Mouse (Mus musculus): ENCODE results near the gene Cyp2b13.
"Not testable (repeated sequence)": the region's sequence is repeated elsewhere in the genome, so short reads cannot be mapped to it uniquely, and the experiment has no call there.

GRCm38 (mm10) chr7:26071677-26072076, 10.4 kb downstream of the Cyp2b13 start:
- TF ChIP-seq CTCF (IDR thresholded peaks at IDR 0.05; ENCODE audit: borderline replicate concordance, control insufficient read depth, extremely low read depth, insufficient read depth, low read length, poor library complexity); POLR2A (IDR thresholded peaks at IDR 0.05; ENCODE audit: control insufficient read depth, extremely low read depth, insufficient read depth, low read length, poor library complexity): not testable (repeated sequence)

Measured in thymus, adult 2 months (tissue).